ENCODE assay signal across 13 mouse cellular contexts in the genomic region with DNA sequence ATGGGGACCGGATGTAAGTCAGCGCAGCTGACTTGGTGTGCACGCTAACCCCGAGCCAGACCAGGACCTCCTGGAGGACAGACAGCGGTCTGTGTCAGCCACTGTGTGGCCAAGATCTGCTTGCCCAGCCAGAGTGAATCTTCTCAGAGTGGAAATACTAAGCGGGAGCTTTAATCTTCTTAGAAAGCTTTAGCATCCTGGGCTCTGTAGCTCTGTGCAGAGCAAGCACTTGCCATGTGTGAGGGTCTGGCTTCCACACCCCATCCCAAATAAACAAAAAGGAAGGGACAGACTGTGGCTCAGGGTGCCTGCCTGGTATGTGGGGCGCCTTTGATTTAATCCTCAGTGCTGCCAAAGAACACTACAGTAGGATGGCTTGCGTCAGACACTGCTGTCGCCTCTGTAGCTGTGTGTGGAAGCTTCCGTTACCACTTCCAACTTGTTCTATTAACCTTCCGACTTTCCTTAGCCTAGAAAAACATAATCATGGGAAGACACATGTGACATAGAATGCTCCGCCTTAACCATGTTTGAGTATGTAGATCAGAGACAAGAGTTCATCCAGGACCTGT.
DNase-seq lines count a peak whose midpoint lies in the region; ATAC-seq and TF ChIP-seq lines count a peak whose summit lies in the region.
"Had no signal": no experiment of that assay in that cellular context is flagged by ENCODE, and none has a peak within 500 bp of the region (broad histone marks: within the 10 kb centered on the region; RNA-seq: fewer than 3 reads in every experiment).

No protein-coding gene starts in this region.

- no peak for DNase-seq in heart, adult 9 months (ENCODE audit: low spot score in 2 of 2)
- no peak for DNase-seq in limb, embryonic 14.5 days (ENCODE audit: low spot score)
- no peak for DNase-seq in limb, embryonic 10.5 days (ENCODE audit: low spot score)
- DNase-seq in yolk sac, embryonic 10.5 days (ENCODE audit: low spot score) = no peak
- DNase-seq in adrenal gland, adult 18-20 months (ENCODE audit: low spot score in 2 of 2) = no peak
- DNase-seq: layer of hippocampus, postnatal 36 days; right cerebral cortex, postnatal 25 days; thymus, postnatal 25 days had no signal

- H3K4me3 ChIP-seq in heart, embryonic 13.5 days = no peak overlapping the region
- H3K4me3 ChIP-seq in limb, embryonic 14.5 days (replicated peaks; ENCODE audit: low read length) = no peak overlapping the region
- no peak overlapping the region for H3K4me3 ChIP-seq in limb, embryonic 10.5 days
- no peak overlapping the region for H3K4me3 ChIP-seq in cortical plate, adult 2 months (ENCODE audit: insufficient read depth, low read length)
- no peak overlapping the region for H3K4me3 ChIP-seq in limb, embryonic 15.5 days
- H3K4me3 ChIP-seq: hindbrain, embryonic 15.5 days had no signal

- 53% methylated on average over 12 of the region's 12 CpGs for WGBS in heart, embryonic 13.5 days
- 69% methylated on average over 12 of the region's 12 CpGs for WGBS in limb, embryonic 14.5 days
- WGBS in limb, embryonic 10.5 days = 66% methylated on average over 12 of the region's 12 CpGs
- WGBS in limb, embryonic 15.5 days = 71% methylated on average over 12 of the region's 12 CpGs

- H3K9me3 ChIP-seq in heart, embryonic 13.5 days = no peaks in the 10 kb centered on the region
- no peaks in the 10 kb centered on the region for H3K9me3 ChIP-seq in limb, embryonic 14.5 days (ENCODE audit: control insufficient read depth, low read length)
- no peaks in the 10 kb centered on the region for H3K9me3 ChIP-seq in limb, embryonic 10.5 days (replicated peaks)
- H3K9me3 ChIP-seq in limb, embryonic 15.5 days = no peaks in the 10 kb centered on the region
- H3K9me3 ChIP-seq: hindbrain, embryonic 15.5 days had no signal

- TF ChIP-seq POLR2A in limb, embryonic 14.5 days (IDR thresholded peaks at IDR 0.05; ENCODE audit: borderline replicate concordance, extremely low read depth, insufficient read depth, insufficient read length) = no peak
- no peak for TF ChIP-seq POLR2A in cortical plate, adult 2 months (IDR thresholded peaks at IDR 0.05; ENCODE audit: extremely low read depth, insufficient read depth, low read length)

- no peak for TF ChIP-seq CTCF in cortical plate, adult 2 months (IDR thresholded peaks at IDR 0.05; ENCODE audit: extremely low read depth, insufficient read depth, low read length)

- ATAC-seq in heart, embryonic 13.5 days (ENCODE audit: extremely low read depth, insufficient number of reproducible peaks, low FRiP score, low TSS enrichment) = no peak
- ATAC-seq in limb, embryonic 14.5 days (ENCODE audit: low FRiP score, low read depth) = no peak
- no peak for ATAC-seq in limb, embryonic 15.5 days (ENCODE audit: insufficient number of reproducible peaks, low FRiP score, low TSS enrichment, low read depth)

- peak overlapping the region; percentile 77 for H3K27ac ChIP-seq in heart, embryonic 13.5 days (replicated peaks)
- 0 out of 2 replicates have a peak overlapping the region, but pooled peaks have one; percentile 44 for H3K27ac ChIP-seq in limb, embryonic 14.5 days (replicated peaks; ENCODE audit: low read depth, low read length)
- no peak overlapping the region for H3K27ac ChIP-seq in limb, embryonic 10.5 days
- H3K27ac ChIP-seq in cortical plate, adult 2 months (ENCODE audit: insufficient read depth, low read length) = peak overlapping the region; percentile 23
- H3K27ac ChIP-seq in limb, embryonic 15.5 days = peak overlapping the region; percentile 77; the same call in 1 of the 2 replicates
- H3K27ac ChIP-seq: liver, embryonic 14.5 days had no signal

- peak overlapping the region; percentile 1; the same call in 1 of the 2 replicates for H3K4me2 ChIP-seq in heart, embryonic 13.5 days
- H3K4me2 ChIP-seq in limb, embryonic 14.5 days (replicated peaks; ENCODE audit: low read depth, low read length, severe bottlenecking) = no peak overlapping the region
- H3K4me2 ChIP-seq in limb, embryonic 15.5 days = no peak overlapping the region
- H3K4me2 ChIP-seq: hindbrain, embryonic 15.5 days had no signal

- H3K4me1 ChIP-seq in heart, embryonic 13.5 days = peaks cover 54% of the 10 kb centered on the region
- H3K4me1 ChIP-seq in limb, embryonic 14.5 days (ENCODE audit: control insufficient read depth, insufficient read depth, low read length) = peaks cover 20% of the 10 kb centered on the region
- peaks cover 16% of the 10 kb centered on the region for H3K4me1 ChIP-seq in limb, embryonic 10.5 days
- peaks cover 28% of the 10 kb centered on the region for H3K4me1 ChIP-seq in cortical plate, adult 2 months (ENCODE audit: control insufficient read depth, insufficient read depth, low read length)
- H3K4me1 ChIP-seq in limb, embryonic 15.5 days = peaks cover 30% of the 10 kb centered on the region

- peak overlapping the region; percentile 61; the same call in 1 of the 2 replicates for H3K9ac ChIP-seq in heart, embryonic 13.5 days
- no peak overlapping the region for H3K9ac ChIP-seq in limb, embryonic 14.5 days (ENCODE audit: low read depth, low read length, severe bottlenecking)
- H3K9ac ChIP-seq in limb, embryonic 15.5 days = no peak overlapping the region; the same call in 1 of the 2 replicates
- H3K9ac ChIP-seq: hindbrain, embryonic 15.5 days; liver, embryonic 14.5 days had no signal

- H3K36me3 ChIP-seq in heart, embryonic 13.5 days = no peaks in the 10 kb centered on the region
- H3K36me3 ChIP-seq in limb, embryonic 14.5 days (ENCODE audit: control insufficient read depth, insufficient read depth, low read length) = no peaks in the 10 kb centered on the region
- no peaks in the 10 kb centered on the region for H3K36me3 ChIP-seq in limb, embryonic 10.5 days
- no peaks in the 10 kb centered on the region for H3K36me3 ChIP-seq in limb, embryonic 15.5 days
- H3K36me3 ChIP-seq: hindbrain, embryonic 15.5 days had no signal

- H3K27me3 ChIP-seq in heart, embryonic 13.5 days (replicated peaks) = no peaks in the 10 kb centered on the region
- no peaks in the 10 kb centered on the region for H3K27me3 ChIP-seq in limb, embryonic 14.5 days (ENCODE audit: control insufficient read depth, insufficient read depth, low read length)
- H3K27me3 ChIP-seq in limb, embryonic 10.5 days (ENCODE audit: low read depth, poor library complexity, severe bottlenecking) = no peaks in the 10 kb centered on the region
- H3K27me3 ChIP-seq in limb, embryonic 15.5 days = no peaks in the 10 kb centered on the region
- H3K27me3 ChIP-seq: hindbrain, embryonic 15.5 days had no signal
